Mouse (Mus musculus) large intestine, adult 2 months (tissue): ENCODE results near the gene C6. TPM values are rescaled to one million over a fixed set of nuclear protein-coding genes. Genes with fewer than 3 reads are reported as not detected.

Experiments
- DNase-seq: peaks from one replicate; pipeline ENCODE4 v3.0.0-alpha.2; 2012; ENCODE audit warnings: low read depth, low spot score
- WGBS: fragments of 180-500 bp; shearing (Covaris S2); methylation state at CpG from one replicate; pipeline ENCODE4 v1.1.7; 2018; 5-methylcytosine and 5-hydroxymethylcytosine counted together
- polyA plus RNA-seq: library from polyadenylated mRNA; depleted of rRNA; stranded (reverse); fragments of >200 nt; gene quantifications from 2 replicates; pipeline ENCODE4 v1.2.3, GENCODE M21; 2012; rRNA removed

The C6 gene
- 1.7 and 2.4 TPM in 2 replicates for polyA plus RNA-seq

- 78% methylated on average over 9 of the region's 9 CpGs for WGBS
- no peak for DNase-seq
Observed at GRCm38 (mm10) chr15:4726830-4727310, at the start of gene C6. TSS of gene C6 (plus strand) at chr15:4727175.

GRCm38 (mm10) chr15:4697604-4698003 lies 29.4 kb upstream of the C6 start:
- DNase-seq = no peak
- WGBS = 73% methylated on average over 4 of the region's 4 CpGs

- DNase-seq = no peak
- WGBS = 73% methylated on average over 1 of the region's 1 CpGs
Observed at GRCm38 (mm10) chr15:4734150-4734549, 7.2 kb downstream of the C6 start.

- WGBS = 73% methylated on average over 2 of the region's 2 CpGs
- DNase-seq = no peak
Observed at GRCm38 (mm10) chr15:4734996-4735609, 8.1 kb downstream of the C6 start.

GRCm38 (mm10) chr15:4747656-4748055 lies 20.7 kb downstream of the C6 start:
- 84% methylated on average over 3 of the region's 3 CpGs for WGBS
- no peak for DNase-seq

GRCm38 (mm10) chr15:4790378-4790777 lies 63.4 kb downstream of the C6 start:
- DNase-seq = no peak
- 51% methylated on average over 3 of the region's 3 CpGs for WGBS

- WGBS = 53% methylated on average over 4 of the region's 4 CpGs
- no peak for DNase-seq
Observed at GRCm38 (mm10) chr15:4796861-4797260, 69.9 kb downstream of the C6 start.

GRCm38 (mm10) chr15:4804256-4804655 lies 77.3 kb downstream of the C6 start:
- 56% methylated on average over 2 of the region's 2 CpGs for WGBS
- no peak for DNase-seq

- WGBS = 69% methylated on average over 5 of the region's 5 CpGs
- DNase-seq = no peak
Observed at GRCm38 (mm10) chr15:4808131-4808530, 81.2 kb downstream of the C6 start.

GRCm38 (mm10) chr15:4814976-4815375 lies 88.0 kb downstream of the C6 start:
- WGBS = 85% methylated on average over 5 of the region's 5 CpGs
- DNase-seq = no peak

- 85% methylated on average over 2 of the region's 2 CpGs for WGBS
- no peak for DNase-seq
Observed at GRCm38 (mm10) chr15:4815711-4816110, 88.7 kb downstream of the C6 start.

- DNase-seq = no peak
- WGBS = 69% methylated on average over 10 of the region's 10 CpGs
Observed at GRCm38 (mm10) chr15:4816752-4817493, 89.9 kb downstream of the C6 start.

- 65% methylated on average over 3 of the region's 3 CpGs for WGBS
- DNase-seq = no peak
Observed at GRCm38 (mm10) chr15:4818437-4818836, 91.5 kb downstream of the C6 start.

- no peak for DNase-seq
- WGBS = 49% methylated on average over 1 of the region's 1 CpGs
Observed at GRCm38 (mm10) chr15:4821161-4821560, 94.2 kb downstream of the C6 start.

- no peak for DNase-seq
Observed at GRCm38 (mm10) chr15:4821824-4822223, 94.8 kb downstream of the C6 start.

GRCm38 (mm10) chr15:4827736-4828135 lies 100.8 kb downstream of the C6 start:
- no peak for DNase-seq

More at GRCm38 (mm10) chr15:4821824-4822223, 94.8 kb downstream of the C6 start:
- WGBS = 82% methylated on average over 8 of the region's 8 CpGs

- WGBS = 76% methylated on average over 3 of the region's 3 CpGs
- no peak for DNase-seq
Observed at GRCm38 (mm10) chr15:4836354-4836753, 109.4 kb downstream of the C6 start.

- 86% methylated on average over 1 of the region's 1 CpGs for WGBS
- DNase-seq = no peak
Observed at GRCm38 (mm10) chr15:4850015-4850414, 123.0 kb downstream of the C6 start.
